Mouse (Mus musculus) gastrocnemius, postnatal 4 days (tissue): Measurements from ENCODE around the gene Ovca2. TPM values are rescaled to one million over a fixed set of nuclear protein-coding genes. Genes with fewer than 3 reads are reported as not detected.

ENCODE experiments used
- DNase-seq, 2 experiments: peaks; one replicate each; pipeline ENCODE4 v3.0.0; 2021 to 2022; ENCODE audit warnings: low spot score in 2 of 2, mixed read lengths in 2 of 2
- total RNA-seq, 2 experiments: library from RNA; stranded (reverse); gene quantifications; 2 replicates each; pipeline ENCODE4 v1.2.3; 2021

Ovca2 gene
- total RNA-seq, 2 experiments from 2014 or later: 6.6 to 6.8 TPM

DNA sequence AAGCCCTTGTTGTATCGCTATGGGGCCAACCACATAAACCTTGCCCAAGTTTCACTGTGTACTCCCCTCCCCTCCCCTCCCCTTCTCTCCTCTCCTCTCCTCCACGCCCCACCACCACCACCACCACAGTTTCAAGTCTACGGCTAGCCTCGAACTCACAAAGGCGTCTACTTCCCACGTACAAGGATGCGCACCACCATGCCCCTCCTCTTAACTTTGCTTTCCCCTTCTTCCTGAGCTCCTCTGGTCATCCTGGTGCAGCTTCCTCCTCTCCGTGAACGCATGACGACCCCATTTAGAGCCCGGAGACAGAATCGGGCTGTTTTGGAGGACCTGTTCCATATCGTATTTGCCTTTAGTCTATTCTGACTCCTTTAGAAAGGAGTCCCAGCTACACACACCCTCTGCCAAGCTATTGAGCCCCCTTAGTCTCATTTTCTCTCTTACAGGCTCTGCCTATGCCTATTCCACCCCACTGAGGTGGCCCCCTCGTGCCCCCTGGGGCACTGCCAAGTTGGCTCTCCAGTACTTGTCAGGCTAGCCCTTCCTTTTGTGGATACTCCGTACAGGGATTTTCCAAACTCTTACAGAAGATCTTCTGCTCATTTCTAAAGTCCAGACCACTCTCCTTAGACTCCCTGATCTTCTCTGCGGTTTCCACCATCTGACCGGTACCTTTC, 7.3 kb downstream of the Ovca2 start:
- peak in 1 of 2 experiments; percentile 9 for DNase-seq

DNA sequence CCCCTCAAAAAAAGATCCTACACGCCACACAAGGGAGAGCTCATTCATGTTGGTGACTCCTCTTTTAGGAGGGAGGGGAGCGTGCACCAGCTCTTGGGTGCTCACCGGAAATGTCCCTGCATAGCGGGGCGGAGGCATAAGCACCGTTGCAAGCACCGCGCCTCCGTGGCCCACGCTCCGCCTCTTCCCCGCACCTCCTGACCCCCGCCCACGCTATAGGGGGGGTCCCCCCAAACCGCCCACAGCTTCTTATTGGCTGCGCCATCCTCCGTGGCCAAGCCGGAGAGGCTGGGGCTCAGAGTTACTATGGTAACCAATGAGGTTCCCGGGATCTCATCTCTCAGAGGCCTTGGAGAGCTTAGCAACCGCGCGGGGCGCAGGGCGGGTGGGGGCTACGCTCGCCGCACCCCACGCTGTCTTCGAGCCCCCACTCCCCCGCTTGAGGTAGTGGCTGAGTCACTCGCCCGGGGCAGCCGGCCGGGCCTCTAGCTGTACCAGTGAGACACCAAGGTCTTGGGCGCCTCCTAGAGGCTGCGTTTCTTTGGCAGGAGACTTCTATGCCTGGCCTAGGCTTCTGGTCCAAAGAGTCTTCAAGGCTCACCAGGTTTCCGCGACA, 8.4 kb downstream of the Ovca2 start:
- DNase-seq: peak; percentile 78 to 92

DNA sequence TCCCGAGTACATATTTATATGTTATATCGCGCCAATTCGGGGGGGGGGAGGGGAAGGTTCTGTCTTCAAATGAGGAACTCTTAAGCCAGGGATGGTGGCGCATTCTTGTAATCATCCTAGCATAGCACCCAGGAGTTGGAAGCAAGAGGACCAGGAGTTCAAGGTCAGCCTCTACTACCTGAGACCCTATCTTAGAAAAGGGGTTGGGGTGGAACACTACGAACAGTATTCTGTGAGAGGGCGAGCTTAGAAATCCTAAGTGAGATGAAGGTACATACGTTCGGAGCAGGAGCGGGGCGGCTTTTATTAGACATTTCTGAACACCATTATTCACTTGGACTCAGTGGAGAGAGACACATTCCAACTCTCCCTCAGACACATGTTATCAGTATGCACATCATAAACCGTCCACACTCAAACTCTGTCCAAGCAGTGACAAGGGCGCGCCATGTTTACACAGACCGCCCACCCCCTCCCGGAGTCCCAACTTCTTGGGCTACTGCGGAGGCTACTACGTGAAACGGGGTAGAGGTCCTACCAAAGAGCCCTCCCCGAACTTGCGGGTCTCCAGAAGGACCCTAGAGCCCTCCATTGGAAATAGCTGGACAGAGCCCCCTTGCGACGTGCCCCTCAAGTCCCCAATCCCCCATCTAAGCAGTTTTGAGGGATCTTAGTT, 9.1 kb downstream of the Ovca2 start, which contains the start of gene Hic1:
Gene Hic1 (minus strand): TSS at position 115 of the 676 bp plus-strand sequence.
- peak in 1 of 2 experiments; percentile 37 for DNase-seq

DNA sequence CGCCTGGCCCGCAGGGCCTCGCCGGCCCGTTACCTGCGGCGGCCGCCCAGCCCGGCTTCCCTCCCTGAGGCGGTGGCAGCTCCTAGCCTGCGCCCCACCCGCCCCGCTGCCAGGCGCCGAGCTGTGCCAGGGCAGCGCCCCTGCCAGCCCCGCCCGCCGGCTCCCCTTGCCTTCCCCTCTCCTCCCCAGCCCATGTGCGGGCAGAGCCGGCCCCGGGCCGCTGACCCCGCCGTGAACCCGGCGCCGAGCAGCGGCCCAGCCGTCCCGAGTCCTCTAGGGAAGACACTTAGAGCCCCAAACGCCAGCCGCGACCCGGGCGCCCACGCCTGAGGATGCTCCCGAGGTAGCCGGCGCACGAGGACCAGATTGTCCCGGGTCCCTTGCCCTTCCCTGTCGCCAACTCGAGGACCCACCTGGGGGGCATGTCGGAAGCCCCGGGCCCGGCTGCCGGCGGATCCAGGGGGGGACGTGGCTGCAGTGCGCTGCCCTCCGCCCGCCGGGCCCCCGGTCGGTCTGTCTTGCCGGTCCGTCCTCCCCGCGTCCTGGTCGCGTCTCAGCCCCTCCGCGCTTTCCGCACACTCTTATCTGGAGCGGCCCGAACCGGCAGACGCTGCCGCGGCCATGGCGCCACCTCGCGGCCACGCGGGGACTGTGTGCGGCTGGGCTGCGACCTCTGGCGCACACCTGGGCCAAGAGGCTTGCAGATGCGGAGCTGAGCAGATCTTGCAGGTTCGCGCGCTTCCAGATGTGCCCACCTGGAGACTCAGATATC, 9.9 kb downstream of the Ovca2 start:
- DNase-seq: peak; percentile 85 to 89

DNA sequence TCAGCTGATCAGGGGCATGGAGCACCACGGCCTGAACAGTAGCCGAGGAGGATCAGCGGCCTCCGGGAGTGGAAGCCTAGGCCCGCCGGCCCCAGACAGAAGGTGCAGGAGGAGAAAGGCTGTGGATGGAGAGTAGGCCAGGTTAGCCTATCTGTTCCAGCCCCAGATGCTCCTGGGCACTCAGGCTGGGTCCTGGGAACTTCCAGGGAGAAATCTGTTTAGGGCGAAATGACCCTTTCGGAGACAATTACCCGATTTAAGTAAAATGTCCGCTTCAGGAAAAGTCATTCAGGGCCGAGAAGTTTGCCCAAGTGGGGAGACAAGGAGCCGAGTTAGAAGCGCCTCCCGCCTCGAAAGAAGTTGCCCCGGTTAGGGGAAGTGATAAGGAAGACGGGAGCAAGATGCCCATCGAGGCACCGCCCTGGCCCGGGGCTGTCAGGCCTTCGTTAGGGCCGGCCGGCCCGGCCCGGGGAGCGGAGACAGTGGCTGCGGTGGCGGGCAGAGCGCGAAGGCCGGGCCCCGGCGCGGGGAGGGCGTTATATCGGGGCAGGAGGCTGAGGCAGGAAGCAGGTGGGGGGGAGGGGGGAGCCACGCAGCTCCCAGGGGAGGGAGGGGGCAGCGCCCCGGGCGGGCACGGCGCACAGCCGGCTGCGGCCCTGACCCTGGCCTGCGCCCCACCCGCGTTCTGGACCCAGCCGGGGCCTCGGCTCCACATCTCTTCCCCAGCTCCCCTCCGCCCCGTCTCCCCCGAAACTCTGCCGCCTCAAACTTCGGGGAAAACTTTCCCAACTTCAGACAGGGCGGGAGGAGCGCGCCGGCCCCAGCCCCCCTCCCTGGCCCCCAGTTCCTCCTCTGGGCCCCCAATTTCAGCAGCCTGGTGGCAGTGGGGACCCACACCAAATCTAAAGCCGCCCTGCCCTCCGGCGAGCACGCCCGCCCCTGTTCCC, 10.7 kb downstream of the Ovca2 start:
- peak in 1 of 2 experiments; percentile 63 for DNase-seq

DNA sequence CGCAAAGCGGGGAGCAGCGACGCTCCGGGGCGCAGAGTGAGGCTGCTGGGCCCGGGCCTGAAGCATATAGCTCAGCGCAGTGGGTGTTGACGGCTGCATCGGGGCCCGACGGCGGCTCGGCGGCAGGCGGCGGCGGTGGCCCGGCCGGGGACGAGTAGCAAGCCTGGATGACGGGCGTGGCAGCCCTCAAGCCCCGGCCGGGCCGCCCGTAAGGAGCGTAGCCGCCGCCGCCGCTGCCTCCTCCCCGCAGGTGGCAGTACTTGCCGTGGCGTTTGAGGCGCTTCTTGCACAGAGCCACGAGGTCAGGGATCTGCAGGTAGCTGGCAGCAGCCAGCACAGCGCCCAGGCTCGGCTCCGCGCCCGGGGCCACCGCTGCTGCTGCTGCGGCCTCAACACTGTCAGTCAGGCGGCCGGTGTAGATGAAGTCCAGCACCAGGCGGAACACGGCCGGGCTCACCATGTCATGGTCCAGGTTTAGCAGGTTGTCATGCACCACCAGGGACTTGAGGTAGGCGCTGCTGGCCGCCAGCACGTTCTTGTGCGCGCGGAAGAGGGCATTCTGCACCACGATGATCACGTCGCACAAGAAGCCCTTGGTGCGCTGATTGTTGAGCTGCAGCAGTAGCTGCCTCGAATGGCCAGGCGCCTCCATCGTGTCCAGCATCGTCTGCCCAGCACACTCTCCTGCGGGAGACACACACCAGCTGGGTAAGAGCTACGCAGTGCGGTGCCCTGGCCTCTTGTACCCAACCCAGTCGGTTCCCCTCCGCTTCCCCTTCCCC, 11.6 kb downstream of the Ovca2 start:
- peak in 1 of 2 experiments; percentile 48 for DNase-seq

DNA sequence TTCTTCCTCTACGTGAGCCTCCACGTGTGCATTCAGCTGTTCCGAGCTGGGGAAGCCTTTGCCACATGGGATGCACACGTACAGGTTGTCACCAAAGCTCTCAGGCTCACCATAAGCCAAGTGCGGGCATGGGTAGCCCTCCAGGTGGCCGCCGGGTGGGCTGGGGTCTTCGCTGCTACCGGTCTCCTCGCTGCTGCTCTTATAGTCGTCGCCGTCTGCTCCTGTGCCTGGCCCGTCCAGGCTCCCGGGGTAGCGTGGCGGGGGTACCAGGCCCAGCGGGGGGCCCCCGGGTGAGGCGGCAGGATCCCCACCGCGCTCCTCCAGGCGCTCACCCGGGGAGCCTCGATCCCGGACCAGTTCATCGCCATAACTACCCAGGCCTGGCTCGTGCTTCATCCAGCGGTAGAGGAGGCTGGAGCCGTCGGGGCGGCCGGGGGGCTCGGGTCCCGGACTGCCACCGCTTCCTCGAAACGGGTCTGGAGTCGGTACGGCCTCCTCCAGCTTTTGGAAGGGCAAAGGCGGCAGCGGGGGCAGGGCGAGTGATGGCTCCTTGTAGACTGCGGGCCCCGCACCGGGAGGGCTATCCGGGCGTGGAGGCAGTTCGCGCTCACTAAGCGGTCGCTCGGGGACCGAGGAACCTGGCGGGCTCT, 12.3 kb downstream of the Ovca2 start:
- peak in 1 of 2 experiments; percentile 52 for DNase-seq

DNA sequence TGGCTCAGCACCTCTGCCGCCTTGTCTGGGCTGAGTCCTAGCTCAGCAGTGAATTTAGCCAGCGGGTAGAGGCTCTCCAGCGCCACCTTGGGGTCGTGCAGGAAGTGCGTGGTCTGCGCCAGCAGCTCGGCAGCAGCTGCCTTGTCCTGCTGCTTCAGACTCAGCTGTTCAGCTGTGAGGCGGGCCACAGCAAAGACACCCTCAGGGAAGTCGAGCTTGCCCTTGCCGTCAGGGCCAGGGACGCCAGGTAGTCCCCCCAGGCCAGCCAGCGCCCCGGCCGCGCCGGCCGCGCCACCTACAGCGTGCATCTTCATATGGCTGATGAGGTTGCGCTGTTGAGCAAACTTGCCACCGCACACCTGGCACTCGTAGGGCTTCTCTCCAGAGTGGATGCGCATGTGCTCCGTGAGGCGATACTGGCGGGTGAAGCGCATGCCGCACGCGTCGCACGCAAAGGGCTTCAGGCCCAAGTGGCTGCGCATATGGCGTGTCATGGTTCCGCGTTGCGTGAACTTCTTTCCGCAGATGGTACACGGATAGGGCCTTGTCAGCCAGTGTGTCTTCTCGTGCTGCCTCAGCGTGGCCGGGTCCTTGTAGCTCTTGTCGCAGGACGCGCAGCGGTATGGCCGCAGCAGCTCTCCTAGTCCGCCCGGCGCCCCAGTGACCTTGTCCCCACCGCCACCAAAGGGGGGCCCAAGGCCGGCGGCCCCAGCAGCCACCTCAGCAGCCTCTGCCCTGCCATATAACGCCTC, 13.0 kb downstream of the Ovca2 start:
- peak; percentile 60 to 78 for DNase-seq

DNA sequence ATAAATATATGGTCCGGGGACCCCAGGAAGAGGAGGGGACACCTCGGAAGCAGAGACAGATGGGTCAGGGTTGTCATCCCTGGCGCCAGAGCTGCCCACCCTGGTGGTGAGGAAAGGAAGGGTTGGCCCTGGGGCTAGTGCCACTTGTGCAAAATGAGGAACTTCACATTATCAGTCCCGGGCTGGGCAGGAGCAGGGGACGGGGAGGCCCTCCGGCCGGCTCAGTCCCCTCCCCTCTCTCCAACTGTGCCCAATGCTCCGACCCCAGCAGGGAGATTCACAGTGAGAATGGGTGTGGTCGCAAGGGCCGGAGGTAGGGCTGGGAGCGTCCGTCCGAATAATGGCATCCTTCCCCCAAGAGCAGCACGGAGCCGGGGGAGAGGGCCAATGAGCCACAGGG, 13.9 kb downstream of the Ovca2 start:
- peak in 1 of 2 experiments; percentile 29 for DNase-seq

DNA sequence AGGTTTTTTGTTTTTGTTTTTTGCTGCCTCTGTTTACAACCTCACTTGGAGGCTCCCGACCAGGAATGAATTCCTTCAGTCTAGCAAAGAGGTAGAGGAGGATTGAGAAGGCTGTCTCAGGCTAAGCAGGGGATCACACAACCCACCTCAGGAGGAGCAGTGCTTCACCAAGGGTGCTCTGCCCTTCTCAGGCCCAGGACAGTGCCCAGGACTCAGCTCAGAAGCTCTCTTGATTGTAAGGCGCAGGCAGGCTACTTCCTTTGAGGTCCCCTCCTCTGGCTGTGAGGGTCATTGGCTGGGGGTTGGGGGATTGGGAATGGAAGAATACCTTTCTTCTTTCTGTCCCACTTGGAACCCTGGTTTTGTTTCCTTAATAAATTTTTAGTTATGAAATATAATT, 14.6 kb downstream of the Ovca2 start:
- peak in 1 of 2 experiments; percentile 6 for DNase-seq

DNA sequence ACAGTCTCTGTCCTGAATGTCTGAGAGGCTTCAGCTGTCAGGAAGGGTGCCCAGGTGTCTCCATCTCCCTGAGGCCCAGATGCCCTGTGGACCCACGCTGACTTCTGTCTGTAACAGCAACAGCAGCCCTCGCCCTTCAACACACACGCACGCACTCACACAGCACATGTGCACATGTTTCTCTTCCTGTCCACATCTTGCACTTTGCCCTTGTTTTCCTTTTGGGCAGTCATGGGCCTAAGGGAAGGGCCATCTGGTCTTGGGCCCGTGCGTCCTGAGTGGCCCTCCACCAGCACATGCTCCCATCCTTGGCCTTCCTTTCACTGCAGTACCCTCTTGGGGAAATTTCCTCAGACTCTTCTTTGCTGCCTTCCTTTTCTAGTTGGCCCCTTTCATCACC, 15.3 kb downstream of the Ovca2 start:
- peak in 1 of 2 experiments; percentile 8 for DNase-seq

DNA sequence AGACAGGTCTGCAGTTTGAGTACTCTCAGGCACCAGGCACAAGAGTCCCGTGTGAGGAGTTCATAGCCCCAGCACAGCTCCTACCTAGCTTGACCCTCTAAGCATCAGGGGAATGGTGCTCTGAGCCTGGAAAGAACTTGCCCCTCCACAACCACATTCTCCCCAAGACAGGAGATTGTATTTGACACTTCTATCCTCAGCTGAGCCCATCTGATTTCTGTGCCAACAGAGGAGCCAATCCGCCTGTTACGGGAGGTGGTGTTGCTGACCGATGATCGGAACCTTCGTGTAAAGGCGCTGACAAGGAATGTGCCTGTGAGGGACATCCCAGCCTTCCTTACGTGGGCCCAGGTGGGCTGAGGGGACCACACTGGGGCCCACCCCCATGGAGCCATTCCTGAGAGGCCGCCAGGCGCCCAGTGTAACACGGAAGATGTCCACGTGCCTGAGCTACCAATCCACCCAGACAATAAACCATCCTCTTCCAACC, 16.0 kb downstream of the Ovca2 start:
- peak in 1 of 2 experiments; percentile 17 for DNase-seq

DNA sequence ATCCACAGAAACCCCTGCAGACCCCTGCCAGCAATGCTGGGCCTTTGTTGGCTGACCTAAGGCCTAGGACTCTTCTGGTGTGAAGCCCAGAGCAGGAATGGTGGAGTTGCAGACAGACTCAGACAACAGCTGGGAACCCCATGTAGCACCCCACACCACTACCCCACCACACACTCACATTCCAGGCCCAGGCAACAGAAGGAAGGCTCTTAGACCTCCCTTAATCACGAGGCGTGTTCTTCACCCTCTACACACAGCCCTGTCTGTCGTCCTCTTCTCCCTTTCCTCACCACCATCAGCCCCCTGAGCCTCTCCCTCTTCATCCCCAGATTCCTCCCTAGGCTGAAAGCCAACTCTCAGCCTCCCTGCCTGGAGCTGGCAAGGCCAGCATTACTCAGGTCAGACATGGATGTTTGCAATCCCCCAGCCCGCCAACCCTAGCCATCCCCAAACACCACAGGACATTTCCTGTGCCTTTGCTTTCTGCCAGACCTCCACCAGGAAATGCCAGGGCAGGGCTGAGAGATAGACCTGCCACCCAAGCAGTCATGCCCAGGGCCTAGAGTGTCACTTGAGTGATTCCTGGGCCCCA, 17.1 kb downstream of the Ovca2 start:
- peak in 1 of 2 experiments; percentile 30 for DNase-seq

DNA sequence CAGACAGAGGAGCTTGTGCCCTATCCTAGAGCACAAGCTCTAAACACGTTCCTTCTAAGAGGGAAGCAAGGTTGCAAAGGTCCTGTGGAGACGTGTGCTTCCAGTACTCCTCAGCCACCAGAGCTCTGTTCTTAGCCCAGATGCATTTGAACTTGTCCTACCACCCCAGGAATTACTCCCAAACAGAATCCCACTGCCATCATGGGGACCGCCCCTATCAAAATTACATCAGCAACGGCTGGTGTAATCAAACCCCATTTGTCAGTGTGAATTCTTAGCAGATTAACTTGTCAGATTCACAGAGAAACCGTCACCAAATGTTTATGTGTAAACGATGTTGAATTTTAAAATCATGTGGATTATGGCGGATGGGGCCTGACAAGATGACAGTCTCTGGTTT, 17.7 kb downstream of the Ovca2 start:
- peak in 1 of 2 experiments; percentile 6 for DNase-seq

DNA sequence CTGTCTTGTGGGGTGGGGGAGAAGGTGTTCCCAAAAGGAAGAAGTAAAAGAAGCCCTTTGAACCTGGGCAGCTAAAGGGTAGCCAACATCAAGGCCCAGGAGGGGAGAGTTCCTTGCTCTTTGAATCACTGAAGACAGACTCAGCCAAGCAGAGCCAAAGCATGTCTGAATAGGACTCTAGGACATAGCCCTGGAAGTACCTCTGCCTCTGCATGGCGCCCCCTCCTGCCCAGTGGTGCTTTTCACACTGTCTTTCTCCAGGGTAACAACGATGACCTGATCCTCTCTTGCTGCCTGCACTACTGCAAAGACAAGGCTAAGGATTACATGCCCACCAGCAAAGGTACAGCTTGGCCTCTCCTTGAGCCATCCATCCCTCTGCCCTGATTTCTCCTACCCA, 19.1 kb downstream of the Ovca2 start:
- DNase-seq: peak in 1 of 2 experiments; percentile 67

DNA sequence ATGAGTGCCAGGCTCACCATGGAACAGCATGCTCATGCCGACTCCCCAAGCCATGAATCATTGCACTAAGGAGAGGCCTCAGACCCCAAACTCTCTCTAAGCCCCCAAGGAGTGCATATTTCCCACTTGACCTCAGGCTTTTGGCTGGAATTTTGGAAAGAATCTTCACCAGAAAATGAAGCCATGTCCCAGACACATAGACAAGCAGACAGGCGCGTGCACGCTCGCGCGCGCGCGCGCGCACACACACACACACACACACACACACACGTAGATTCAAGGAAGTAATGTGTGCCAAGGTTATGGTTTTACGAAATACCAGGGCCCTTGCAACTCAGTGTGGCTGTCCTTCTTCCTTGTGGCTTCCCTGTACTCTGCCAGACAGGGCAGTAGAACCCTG, 20.2 kb downstream of the Ovca2 start:
- no peak for DNase-seq

DNA sequence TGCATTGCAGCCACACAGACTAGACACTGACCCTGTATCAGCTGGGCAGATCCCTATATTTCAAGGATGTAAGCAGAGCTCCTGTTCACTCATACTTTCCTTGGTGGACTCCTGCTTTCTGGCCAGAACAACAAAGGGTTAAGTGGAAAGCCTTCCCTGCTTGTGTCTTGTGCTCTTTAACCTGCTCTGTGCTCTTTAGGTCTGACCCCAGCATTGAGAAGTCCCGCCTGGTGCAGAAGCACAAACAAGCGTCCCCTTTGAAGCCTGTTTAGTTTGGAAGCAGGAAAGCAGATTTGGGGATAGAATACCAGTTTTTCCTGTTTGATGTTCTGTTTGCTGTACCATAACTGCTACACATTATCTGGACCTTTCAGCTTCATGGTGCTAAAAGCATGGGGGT, 20.7 kb downstream of the Ovca2 start:
- DNase-seq: no peak

DNA sequence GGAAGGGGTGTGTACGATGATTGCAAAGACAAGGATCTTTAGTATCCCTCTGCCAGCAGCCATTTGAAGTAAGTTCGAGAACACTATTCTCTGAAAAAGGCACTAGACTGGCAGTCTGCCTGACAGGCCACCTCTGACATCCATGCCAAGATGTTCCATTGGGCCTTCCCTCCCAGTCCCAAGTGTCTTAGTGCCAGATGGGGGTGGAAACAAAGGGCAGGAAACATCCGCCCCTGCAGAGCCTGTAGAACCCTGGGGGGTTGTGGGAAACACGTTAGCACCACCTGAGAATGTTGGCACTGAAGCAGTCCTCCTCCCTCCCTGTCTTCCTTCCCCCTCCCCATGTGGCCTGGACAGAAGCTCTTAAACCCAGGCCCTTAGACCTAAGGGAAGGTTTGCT, 21.6 kb downstream of the Ovca2 start:
- no peak for DNase-seq
